Mouse (Mus musculus): ENCODE data around the gene Tmem26.

DNA sequence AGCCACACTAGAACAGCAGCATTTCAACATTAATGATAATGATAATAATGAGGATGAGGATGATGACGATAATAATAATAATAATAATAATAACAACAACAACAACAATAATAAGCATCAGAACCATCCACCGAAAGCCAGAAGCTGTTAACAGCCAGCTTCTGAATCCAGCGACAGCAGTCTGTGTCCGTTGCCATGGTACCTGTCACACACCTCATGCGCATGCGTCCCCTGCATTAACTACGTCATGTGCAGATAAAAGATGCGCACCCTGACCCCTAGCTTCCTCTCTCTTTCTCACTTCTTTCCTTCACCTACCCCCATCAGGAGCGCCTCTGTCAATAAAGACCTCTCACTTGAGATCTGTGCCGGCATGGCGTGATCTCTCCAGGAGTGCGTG lies 89.3 kb downstream of the Tmem26 start:
- TF ChIP-seq POLR2AphosphoS5 (IDR thresholded peaks at IDR 0.05; ENCODE audit: insufficient replicate concordance, low read depth, low read length) (no peak), CTCF (IDR thresholded peaks at IDR 0.05; ENCODE audit: low read depth, low read length) (no peak), GATA1 (IDR thresholded peaks at IDR 0.05; ENCODE audit: borderline replicate concordance, low read length) (no peak)
